In the genomic region with DNA sequence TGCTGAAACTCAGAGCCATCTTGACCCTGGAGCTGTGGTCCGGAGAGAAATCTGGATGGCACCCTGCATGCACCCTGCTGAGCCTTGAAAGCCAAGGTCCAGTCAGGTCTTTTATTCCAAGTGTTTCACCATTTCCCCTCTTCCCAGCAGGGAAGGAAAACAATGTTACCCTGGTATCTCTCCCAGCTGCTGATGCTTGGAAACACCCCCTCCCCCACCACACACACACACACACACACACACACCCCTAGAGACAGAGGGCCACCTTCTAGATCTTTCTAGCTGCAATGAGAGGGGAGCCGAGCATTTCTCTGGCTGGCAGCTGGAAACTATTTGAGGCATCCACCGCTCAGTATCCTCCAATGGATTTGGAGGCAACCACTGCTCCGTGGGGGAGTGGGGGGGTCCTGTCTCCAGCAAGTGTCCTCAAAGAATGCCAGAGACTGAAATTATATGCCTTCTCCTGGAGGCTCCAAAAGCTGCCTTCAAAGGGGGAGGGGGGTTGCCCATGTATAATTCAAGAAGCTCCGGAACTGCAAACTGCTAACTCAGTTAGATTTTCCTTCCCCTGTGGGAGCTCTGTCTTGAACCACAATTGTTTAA, we compare ENCODE assay signal across 14 mouse cellular contexts.
DNase-seq lines count a peak whose midpoint lies in the region; ATAC-seq lines count a peak whose summit lies in the region.
"Had no signal": no experiment of that assay in that cellular context is flagged by ENCODE, and none has a peak within 500 bp of the region (broad histone marks: within the 10 kb centered on the region; RNA-seq: fewer than 3 reads in every experiment).

No protein-coding gene starts in this region.

- H3K27ac ChIP-seq in heart, embryonic 13.5 days (replicated peaks): 0 out of 2 replicates have a peak overlapping the region, but pooled peaks have one; percentile 32
- H3K27ac ChIP-seq in embryonic facial prominence, embryonic 11.5 days (replicated peaks; ENCODE audit: low read depth, low read length): peak overlapping the region; percentile 35; the same call in 1 of the 2 replicates
- H3K27ac ChIP-seq in intestine, embryonic 15.5 days: no peak overlapping the region
- H3K27ac ChIP-seq: heart, adult 2 months; hindbrain, embryonic 14.5 days; neural tube, embryonic 12.5 days had no signal

- ATAC-seq in heart, embryonic 13.5 days (ENCODE audit: extremely low read depth, insufficient number of reproducible peaks, low FRiP score, low TSS enrichment): no peak
- ATAC-seq in embryonic facial prominence, embryonic 11.5 days (replicated peaks; ENCODE audit: insufficient number of reproducible peaks, low FRiP score, low TSS enrichment, low read depth): no peak
- ATAC-seq in intestine, embryonic 15.5 days: no peak
- ATAC-seq: activated CD4-positive, CD25-positive, alpha-beta regulatory T cell, adult 4 months had no signal

- WGBS in heart, embryonic 13.5 days: 32% methylated on average over 5 of the region's 5 CpGs
- WGBS in embryonic facial prominence, embryonic 11.5 days: 20% methylated on average over 5 of the region's 5 CpGs
- WGBS in intestine, embryonic 15.5 days: 52% methylated on average over 5 of the region's 5 CpGs

- no peak for DNase-seq in heart, postnatal 36 days
- DNase-seq in right cerebral cortex, postnatal 4 days: peak; percentile 18
- DNase-seq in right cerebral cortex, postnatal 14 days: no peak
- peak; percentile 72 for DNase-seq in embryonic facial prominence, embryonic 11.5 days (ENCODE audit: low spot score)
- no peak for DNase-seq in adrenal gland, postnatal 14 days
- DNase-seq: cerebellum, adult 2 months; heart, adult 2 months; kidney, adult 8-10 months; lung, embryonic 14.5 days had no signal

- H3K27me3 ChIP-seq in heart, embryonic 13.5 days (replicated peaks): no peaks in the 10 kb centered on the region
- no peaks in the 10 kb centered on the region for H3K27me3 ChIP-seq in embryonic facial prominence, embryonic 11.5 days (ENCODE audit: control insufficient read depth, insufficient read depth, low read length)
- H3K27me3 ChIP-seq in intestine, embryonic 15.5 days (replicated peaks): no peaks in the 10 kb centered on the region
- H3K27me3 ChIP-seq: neural tube, embryonic 12.5 days had no signal

- peaks cover 49% of the 10 kb centered on the region for H3K4me1 ChIP-seq in heart, embryonic 13.5 days
- H3K4me1 ChIP-seq in embryonic facial prominence, embryonic 11.5 days (ENCODE audit: control insufficient read depth, insufficient read depth, low read length): peaks cover 6% of the 10 kb centered on the region
- H3K4me1 ChIP-seq in intestine, embryonic 15.5 days (replicated peaks): no peaks in the 10 kb centered on the region

- intact Hi-C loops in heart, postnatal 36 days (cut with DNase I): no loop called here

- no peaks in the 10 kb centered on the region for H3K9me3 ChIP-seq in heart, embryonic 13.5 days
- no peaks in the 10 kb centered on the region for H3K9me3 ChIP-seq in embryonic facial prominence, embryonic 11.5 days (replicated peaks; ENCODE audit: control insufficient read depth, low read length)
- no peaks in the 10 kb centered on the region for H3K9me3 ChIP-seq in intestine, embryonic 15.5 days
- H3K9me3 ChIP-seq: neural tube, embryonic 12.5 days had no signal

- H3K9ac ChIP-seq in heart, embryonic 13.5 days: peak overlapping the region; percentile 40; the same call in 1 of the 2 replicates
- H3K9ac ChIP-seq in embryonic facial prominence, embryonic 11.5 days (replicated peaks; ENCODE audit: low read length): no peak overlapping the region
- no peak overlapping the region for H3K9ac ChIP-seq in intestine, embryonic 15.5 days
- H3K9ac ChIP-seq: hindbrain, embryonic 14.5 days; lung, embryonic 14.5 days; neural tube, embryonic 12.5 days had no signal

- H3K4me3 ChIP-seq in heart, embryonic 13.5 days: no peak overlapping the region
- no peak overlapping the region for H3K4me3 ChIP-seq in embryonic facial prominence, embryonic 11.5 days (ENCODE audit: low read depth, low read length)
- no peak overlapping the region for H3K4me3 ChIP-seq in intestine, embryonic 15.5 days (replicated peaks)
- H3K4me3 ChIP-seq: heart, adult 2 months; neural tube, embryonic 12.5 days had no signal

- no peak overlapping the region for H3K4me2 ChIP-seq in heart, embryonic 13.5 days
- H3K4me2 ChIP-seq in embryonic facial prominence, embryonic 11.5 days (ENCODE audit: low read depth, low read length): no peak overlapping the region
- no peak overlapping the region for H3K4me2 ChIP-seq in intestine, embryonic 15.5 days (replicated peaks)
- H3K4me2 ChIP-seq: hindbrain, embryonic 14.5 days; lung, embryonic 14.5 days; neural tube, embryonic 12.5 days had no signal

- H3K36me3 ChIP-seq in heart, embryonic 13.5 days: no peaks in the 10 kb centered on the region
- no peaks in the 10 kb centered on the region for H3K36me3 ChIP-seq in embryonic facial prominence, embryonic 11.5 days (replicated peaks; ENCODE audit: control insufficient read depth, insufficient read depth, low read depth, low read length)
- H3K36me3 ChIP-seq in intestine, embryonic 15.5 days: no peaks in the 10 kb centered on the region
- H3K36me3 ChIP-seq: neural tube, embryonic 12.5 days had no signal

Comparison
In these comparisons a context has a peak if more than half of its experiments do, and no peak if none do; other contexts are left out.
1. DNase-seq: peak in right cerebral cortex, postnatal 4 days (single experiment) and embryonic facial prominence, embryonic 11.5 days (single experiment); none in heart, postnatal 36 days (0 of 2), right cerebral cortex, postnatal 14 days (single experiment) and adrenal gland, postnatal 14 days (single experiment).